Comparison of ENCODE assay signal across 28 mouse cellular contexts in the genomic region with DNA sequence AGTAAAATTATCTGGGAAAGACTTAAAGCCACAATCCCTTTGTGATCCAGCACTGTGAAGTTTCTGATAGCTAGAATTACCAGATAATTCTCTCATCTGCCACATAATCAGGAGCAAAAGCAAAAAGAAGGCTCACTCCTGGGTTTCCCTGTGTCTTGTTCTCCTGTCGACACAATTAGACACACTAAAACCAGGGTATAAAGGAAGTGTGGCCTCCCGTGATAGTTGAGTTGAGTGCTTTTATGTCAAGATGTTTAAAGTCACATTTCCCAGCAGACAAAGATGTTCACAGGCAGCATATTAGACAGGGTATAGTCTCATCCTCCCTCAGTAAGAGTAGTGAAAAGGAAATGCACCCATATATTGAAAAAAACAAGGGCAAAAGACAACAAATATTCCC.
DNase-seq lines count a peak whose midpoint lies in the region; ATAC-seq and TF ChIP-seq lines count a peak whose summit lies in the region.
"Had no signal": no experiment of that assay in that cellular context is flagged by ENCODE, and none has a peak within 500 bp of the region (broad histone marks: within the 10 kb centered on the region; RNA-seq: fewer than 3 reads in every experiment).

No protein-coding gene starts in this region.

- no peak overlapping the region for H3K4me2 ChIP-seq in midbrain, embryonic 11.5 days
- no peak overlapping the region for H3K4me2 ChIP-seq in midbrain, embryonic 13.5 days (replicated peaks)
- no peak overlapping the region for H3K4me2 ChIP-seq in midbrain, embryonic 14.5 days (ENCODE audit: low read length)
- H3K4me2 ChIP-seq in midbrain, postnatal 0 days (ENCODE audit: low read depth, low read length, poor library complexity, severe bottlenecking), result no peak overlapping the region
- H3K4me2 ChIP-seq: embryonic facial prominence, embryonic 13.5 days; embryonic facial prominence, embryonic 15.5 days; forebrain, embryonic 12.5 days had no signal

- no peak overlapping the region for H3K27ac ChIP-seq in midbrain, embryonic 11.5 days (ENCODE audit: low read depth, low read length)
- H3K27ac ChIP-seq in midbrain, embryonic 13.5 days, result no peak overlapping the region
- no peak overlapping the region for H3K27ac ChIP-seq in midbrain, embryonic 14.5 days (replicated peaks; ENCODE audit: low read depth, low read length)
- no peak overlapping the region for H3K27ac ChIP-seq in midbrain, postnatal 0 days (ENCODE audit: low read depth, low read length)
- H3K27ac ChIP-seq: embryonic facial prominence, embryonic 13.5 days; embryonic facial prominence, embryonic 15.5 days; forebrain, embryonic 10.5 days; forebrain, embryonic 12.5 days had no signal

- peaks cover 8% of the 10 kb centered on the region for H3K4me1 ChIP-seq in midbrain, embryonic 11.5 days (ENCODE audit: control insufficient read depth, insufficient read depth, low read length)
- H3K4me1 ChIP-seq in midbrain, embryonic 13.5 days (replicated peaks), result peaks cover 21% of the 10 kb centered on the region
- peaks cover 10% of the 10 kb centered on the region for H3K4me1 ChIP-seq in midbrain, embryonic 14.5 days (ENCODE audit: control insufficient read depth, insufficient read depth, low read length)
- H3K4me1 ChIP-seq in midbrain, postnatal 0 days (ENCODE audit: insufficient read depth, low read length), result peaks cover 8% of the 10 kb centered on the region; the same call in 1 of the 2 replicates

- no peak overlapping the region for H3K4me3 ChIP-seq in midbrain, embryonic 11.5 days (ENCODE audit: low read depth, low read length)
- H3K4me3 ChIP-seq in midbrain, embryonic 13.5 days (replicated peaks), result no peak overlapping the region
- H3K4me3 ChIP-seq in midbrain, embryonic 14.5 days (replicated peaks; ENCODE audit: low read depth, low read length), result no peak overlapping the region
- H3K4me3 ChIP-seq in midbrain, postnatal 0 days (ENCODE audit: low read depth, low read length), result no peak overlapping the region
- H3K4me3 ChIP-seq: embryonic facial prominence, embryonic 13.5 days; embryonic facial prominence, embryonic 15.5 days; erythroblast, embryonic 14.5 days; forebrain, embryonic 10.5 days; forebrain, embryonic 12.5 days had no signal

- no peaks in the 10 kb centered on the region for H3K27me3 ChIP-seq in midbrain, embryonic 11.5 days (ENCODE audit: control insufficient read depth, insufficient read depth, low read length)
- no peaks in the 10 kb centered on the region for H3K27me3 ChIP-seq in midbrain, embryonic 13.5 days
- no peaks in the 10 kb centered on the region for H3K27me3 ChIP-seq in midbrain, embryonic 14.5 days (ENCODE audit: control insufficient read depth, insufficient read depth, low read length)
- H3K27me3 ChIP-seq in midbrain, postnatal 0 days (ENCODE audit: insufficient read depth, low read length), result no peaks in the 10 kb centered on the region
- H3K27me3 ChIP-seq: CH12.LX; embryonic facial prominence, embryonic 13.5 days; embryonic facial prominence, embryonic 15.5 days; forebrain, embryonic 12.5 days; Patski had no signal

- peak; percentile 57 for ATAC-seq in midbrain, embryonic 11.5 days (ENCODE audit: low FRiP score)
- no peak for ATAC-seq in midbrain, embryonic 13.5 days
- ATAC-seq in midbrain, embryonic 14.5 days (ENCODE audit: low FRiP score, low TSS enrichment), result no peak; the same call in 1 of the 2 replicates
- ATAC-seq in midbrain, postnatal 0 days (ENCODE audit: low FRiP score), result no peak
- ATAC-seq: activated CD4-positive, CD25-positive, alpha-beta regulatory T cell, adult 4 months; CD4-positive, CD25-positive, alpha-beta regulatory T cell, adult 4 months; forebrain, embryonic 14.5 days; forebrain, embryonic 16.5 days; Patski had no signal

- no peaks in the 10 kb centered on the region for H3K9me3 ChIP-seq in midbrain, embryonic 11.5 days (ENCODE audit: control insufficient read depth, low read length)
- no peaks in the 10 kb centered on the region for H3K9me3 ChIP-seq in midbrain, embryonic 13.5 days
- H3K9me3 ChIP-seq in midbrain, embryonic 14.5 days (ENCODE audit: control insufficient read depth, low read length), result no peaks in the 10 kb centered on the region
- H3K9me3 ChIP-seq in midbrain, postnatal 0 days (ENCODE audit: low read length), result no peaks in the 10 kb centered on the region
- H3K9me3 ChIP-seq: embryonic facial prominence, embryonic 13.5 days; embryonic facial prominence, embryonic 15.5 days; forebrain, embryonic 10.5 days; forebrain, embryonic 12.5 days; G1E had no signal

- no peaks in the 10 kb centered on the region for H3K36me3 ChIP-seq in midbrain, embryonic 11.5 days (ENCODE audit: control insufficient read depth, insufficient read depth, low read length)
- H3K36me3 ChIP-seq in midbrain, embryonic 13.5 days, result no peaks in the 10 kb centered on the region
- no peaks in the 10 kb centered on the region for H3K36me3 ChIP-seq in midbrain, embryonic 14.5 days (ENCODE audit: control insufficient read depth, insufficient read depth, low read length)
- H3K36me3 ChIP-seq in midbrain, postnatal 0 days (ENCODE audit: insufficient read depth, low read length), result no peaks in the 10 kb centered on the region
- H3K36me3 ChIP-seq: embryonic facial prominence, embryonic 13.5 days; embryonic facial prominence, embryonic 15.5 days; forebrain, embryonic 10.5 days; forebrain, embryonic 12.5 days; G1E had no signal

- no peak for TF ChIP-seq POLR2A in brain, embryonic 14.5 days (IDR thresholded peaks at IDR 0.05; ENCODE audit: borderline replicate concordance, extremely low read depth, insufficient read depth, insufficient read length, poor library complexity, severe bottlenecking)

- 27% methylated on average over 2 of the region's 2 CpGs for WGBS in midbrain, embryonic 11.5 days
- 19% methylated on average over 2 of the region's 2 CpGs for WGBS in midbrain, embryonic 13.5 days
- 5% methylated on average over 2 of the region's 2 CpGs for WGBS in midbrain, embryonic 14.5 days
- WGBS in midbrain, postnatal 0 days, result 22% methylated on average over 2 of the region's 2 CpGs

- no peak overlapping the region for H3K9ac ChIP-seq in midbrain, embryonic 11.5 days (ENCODE audit: low read length)
- no peak overlapping the region for H3K9ac ChIP-seq in midbrain, embryonic 13.5 days (replicated peaks)
- no peak overlapping the region for H3K9ac ChIP-seq in midbrain, embryonic 14.5 days (replicated peaks; ENCODE audit: low read length)
- no peak overlapping the region for H3K9ac ChIP-seq in midbrain, postnatal 0 days (replicated peaks; ENCODE audit: low read length, poor library complexity, severe bottlenecking)
- H3K9ac ChIP-seq: embryonic facial prominence, embryonic 13.5 days; embryonic facial prominence, embryonic 15.5 days; forebrain, embryonic 12.5 days had no signal

- DNase-seq in midbrain, embryonic 11.5 days (ENCODE audit: low spot score, missing footprints), result no peak
- DNase-seq in midbrain, embryonic 14.5 days, result peak; percentile 44
- DNase-seq in midbrain, postnatal 0 days (ENCODE audit: low spot score), result no peak
- DNase-seq in brain, embryonic 14.5 days (ENCODE audit: low read depth), result peak; percentile 51
- DNase-seq: adrenal gland, adult 8-10 months; adrenal gland, postnatal 14 days; adrenal gland, postnatal 36 days; B cell, adult 2 months; cerebellum, adult 11 months; cerebellum, adult 18-20 months; cerebellum, adult 8-10 months; cerebellum, adult 9-11 months; cerebellum, postnatal 14 days; cerebellum, postnatal 36 days; embryo, embryonic 11 days had no signal

- TF ChIP-seq CTCF in midbrain, postnatal 0 days (IDR thresholded peaks at IDR 0.05), result no peak
- no peak for TF ChIP-seq CTCF in brain, embryonic 14.5 days (IDR thresholded peaks at IDR 0.05; ENCODE audit: borderline replicate concordance, extremely low read depth, insufficient read depth, insufficient read length)

Comparison
In these comparisons a context has a peak if more than half of its experiments do, and no peak if none do; other contexts are left out.
1. DNase-seq: peak in midbrain, embryonic 14.5 days (single experiment) and brain, embryonic 14.5 days (single experiment); none in midbrain, embryonic 11.5 days (single experiment) and midbrain, postnatal 0 days (single experiment).